Mouse (Mus musculus) liver, embryonic 15.5 days (tissue): ENCODE results near the gene Pbrm1. TPM values are rescaled to one million over a fixed set of nuclear protein-coding genes. Genes with fewer than 3 reads are reported as not detected.

ENCODE experiments used
- ATAC-seq: fragments of 200-750 bp; cut with Nextera tagmentation; 2 replicates; pipeline ENCODE4 v1.8.0; 2017; ENCODE audit warnings: moderate number of reproducible peaks, mild to moderate bottlenecking, moderate library complexity; ENCODE audit not compliant: insufficient read depth
- H3K27ac ChIP-seq: fragments of 300-500 bp; sonication (generic); replicated peaks from 2 replicates; pipeline ENCODE4 v1.5.1; 2015; ENCODE audit warnings: mild to moderate bottlenecking, inconsistent platforms
- H3K27me3 ChIP-seq: fragments of 300-500 bp; sonication (generic); 2 replicates; pipeline ENCODE4 v1.6.1; 2015; ENCODE audit warnings: mild to moderate bottlenecking, inconsistent platforms
- H3K36me3 ChIP-seq: fragments of 300-500 bp; sonication (generic); replicated peaks from 2 replicates; pipeline ENCODE4 v1.6.1; 2015; ENCODE audit warnings: moderate library complexity, mild to moderate bottlenecking, inconsistent platforms
- H3K4me1 ChIP-seq: fragments of 300-500 bp; sonication (generic); replicated peaks from 2 replicates; pipeline ENCODE4 v1.6.1; 2015; ENCODE audit warnings: inconsistent platforms
- H3K4me2 ChIP-seq: fragments of 300-500 bp; sonication (generic); 2 replicates; pipeline ENCODE4 v1.6.1; 2015; ENCODE audit warnings: moderate library complexity, mild to moderate bottlenecking, inconsistent platforms
- H3K4me3 ChIP-seq: fragments of 300-500 bp; sonication (generic); replicated peaks from 2 replicates; pipeline ENCODE4 v1.5.1; 2015; ENCODE audit warnings: mild to moderate bottlenecking, inconsistent platforms
- H3K9ac ChIP-seq: fragments of 300-500 bp; sonication (generic); 2 replicates; pipeline ENCODE4 v1.6.1; 2015; ENCODE audit warnings: moderate library complexity, mild to moderate bottlenecking, inconsistent platforms
- H3K9me3 ChIP-seq: fragments of 300-500 bp; sonication (generic); replicated peaks from 2 replicates; pipeline ENCODE4 v1.6.1; 2016; ENCODE audit warnings: inconsistent platforms
- WGBS: fragments of 180-500 bp; shearing (Covaris S2); methylation state at CpG from one replicate; pipeline ENCODE4 v1.1.7; 2015; ENCODE audit warnings: mixed read lengths; ENCODE audit not compliant: insufficient replicate concordance; 5-methylcytosine and 5-hydroxymethylcytosine counted together
- polyA plus RNA-seq: library from polyadenylated mRNA; unstranded; fragments of >200 nt; fragmentation: Nextera tagmentation; extraction: Ambion mirVana; gene quantifications from 2 replicates; pipeline ENCODE4 v1.2.1, GENCODE M21; 2015

Gene Pbrm1
- polyA plus RNA-seq, 1 experiment from 2014 or later: 53.3 TPM

- Histone ChIP-seq H3K9ac (no peak overlapping the region), H3K4me3 (no peak overlapping the region), H3K27ac (peak overlapping the region; percentile 35; the same call in 1 of the 2 replicates), H3K4me2 (peak overlapping the region; percentile 91; the same call in 1 of the 2 replicates), H3K27me3 (no peaks in the 10 kb centered on the region), H3K4me1 (peaks cover 41% of the 10 kb centered on the region), H3K36me3 (peaks cover 67% of the 10 kb centered on the region), H3K9me3 (no peaks in the 10 kb centered on the region)
- WGBS: 10% methylated on average over 1 of the region's 1 CpGs
- no peak for ATAC-seq
Measured at GRCm38 (mm10) chr14:31016063-31016462, 2.9 kb upstream of the Pbrm1 start.

GRCm38 (mm10) chr14:31017854-31018253 lies 1.1 kb upstream of the Pbrm1 start:
- Histone ChIP-seq H3K9me3 (no peaks in the 10 kb centered on the region), H3K27ac (peak overlapping the region; percentile 98), H3K4me3 (peak overlapping the region; percentile 68), H3K27me3 (no peaks in the 10 kb centered on the region), H3K36me3 (peaks cover 61% of the 10 kb centered on the region), H3K4me2 (peak overlapping the region; percentile 91), H3K4me1 (peaks cover 56% of the 10 kb centered on the region), H3K9ac (peak overlapping the region; percentile 93)
- WGBS: 0% methylated on average over 2 of the region's 2 CpGs
- ATAC-seq: no peak

- H3K4me2 ChIP-seq: peak overlapping the region; percentile 91
- H3K4me3 ChIP-seq: peak overlapping the region; percentile 68
- peaks cover 59% of the 10 kb centered on the region for H3K4me1 ChIP-seq
- H3K27me3 ChIP-seq: no peaks in the 10 kb centered on the region
- H3K9me3 ChIP-seq: no peaks in the 10 kb centered on the region
- peak overlapping the region; percentile 98 for H3K27ac ChIP-seq
- H3K9ac ChIP-seq: peak overlapping the region; percentile 93
- H3K36me3 ChIP-seq: peaks cover 57% of the 10 kb centered on the region
- WGBS: 4% methylated on average over 38 of the region's 56 CpGs
- peak; percentile 94 for ATAC-seq
Measured at GRCm38 (mm10) chr14:31019331-31020205, 630 bp downstream of the Pbrm1 start.

GRCm38 (mm10) chr14:31022579-31022978 lies 3.6 kb downstream of the Pbrm1 start:
- H3K27me3 ChIP-seq: no peaks in the 10 kb centered on the region
- no peak overlapping the region; the same call in 1 of the 2 replicates for H3K27ac ChIP-seq
- H3K4me2 ChIP-seq: no peak overlapping the region
- H3K9ac ChIP-seq: no peak overlapping the region
- no peaks in the 10 kb centered on the region for H3K9me3 ChIP-seq
- no peak for ATAC-seq
- H3K4me1 ChIP-seq: peaks cover 42% of the 10 kb centered on the region
- no peak overlapping the region for H3K4me3 ChIP-seq
- 61% methylated on average over 1 of the region's 1 CpGs for WGBS
- peaks cover 55% of the 10 kb centered on the region for H3K36me3 ChIP-seq

- no peak for ATAC-seq
- peaks cover 78% of the 10 kb centered on the region for H3K36me3 ChIP-seq
Measured at GRCm38 (mm10) chr14:31025785-31026184, 6.8 kb downstream of the Pbrm1 start.

GRCm38 (mm10) chr14:31045296-31045695 lies 26.4 kb downstream of the Pbrm1 start:
- H3K4me3 ChIP-seq: no peak overlapping the region
- H3K4me1 ChIP-seq: peaks cover 24% of the 10 kb centered on the region
- peak; percentile 76 for ATAC-seq
- 50% methylated on average over 5 of the region's 5 CpGs for WGBS
- H3K27me3 ChIP-seq: no peaks in the 10 kb centered on the region
- H3K4me2 ChIP-seq: peak overlapping the region; percentile 47
- peaks cover 65% of the 10 kb centered on the region for H3K36me3 ChIP-seq
- H3K9me3 ChIP-seq: no peaks in the 10 kb centered on the region
- peak overlapping the region; percentile 91 for H3K27ac ChIP-seq
- peak overlapping the region; percentile 3; the same call in 1 of the 2 replicates for H3K9ac ChIP-seq

More at GRCm38 (mm10) chr14:31025785-31026184, 6.8 kb downstream of the Pbrm1 start:
- no peaks in the 10 kb centered on the region for H3K9me3 ChIP-seq
- no peak overlapping the region for H3K27ac ChIP-seq
- H3K27me3 ChIP-seq: no peaks in the 10 kb centered on the region
- H3K4me3 ChIP-seq: no peak overlapping the region
- WGBS: 74% methylated on average over 3 of the region's 3 CpGs
- H3K4me1 ChIP-seq: peaks cover 23% of the 10 kb centered on the region
- H3K9ac ChIP-seq: no peak overlapping the region
- no peak overlapping the region for H3K4me2 ChIP-seq

- Histone ChIP-seq H3K36me3 (peaks cover 67% of the 10 kb centered on the region), H3K9ac (no peak overlapping the region), H3K4me1 (peaks cover 24% of the 10 kb centered on the region), H3K27me3 (no peaks in the 10 kb centered on the region), H3K27ac (peak overlapping the region; percentile 91), H3K9me3 (no peaks in the 10 kb centered on the region), H3K4me2 (peak overlapping the region; percentile 52), H3K4me3 (no peak overlapping the region)
- peak; percentile 100 for ATAC-seq
- WGBS: 26% methylated on average over 1 of the region's 1 CpGs
Measured at GRCm38 (mm10) chr14:31045817-31046216, 26.9 kb downstream of the Pbrm1 start.

- Histone ChIP-seq H3K36me3 (peaks cover 76% of the 10 kb centered on the region), H3K4me1 (no peaks in the 10 kb centered on the region), H3K27me3 (no peaks in the 10 kb centered on the region), H3K4me2 (no peak overlapping the region), H3K4me3 (no peak overlapping the region), H3K9ac (no peak overlapping the region), H3K9me3 (no peaks in the 10 kb centered on the region), H3K27ac (no peak overlapping the region)
- WGBS: 35% methylated on average over 1 of the region's 1 CpGs
- ATAC-seq: no peak
Measured at GRCm38 (mm10) chr14:31062277-31062676, 43.3 kb downstream of the Pbrm1 start.

- no peak overlapping the region for H3K9ac ChIP-seq
- H3K9me3 ChIP-seq: no peaks in the 10 kb centered on the region
- no peaks in the 10 kb centered on the region for H3K27me3 ChIP-seq
- peaks cover 74% of the 10 kb centered on the region for H3K36me3 ChIP-seq
- H3K4me3 ChIP-seq: no peak overlapping the region
- no peak overlapping the region for H3K27ac ChIP-seq
- H3K4me1 ChIP-seq: 0 out of 2 replicates have a peak, but pooled peaks cover 2% of the 10 kb centered on the region
- no peak for ATAC-seq
- H3K4me2 ChIP-seq: no peak overlapping the region
- 85% methylated on average over 4 of the region's 4 CpGs for WGBS
Measured at GRCm38 (mm10) chr14:31069086-31069733, 50.3 kb downstream of the Pbrm1 start.

GRCm38 (mm10) chr14:31078597-31079208 lies 59.8 kb downstream of the Pbrm1 start:
- no peak overlapping the region for H3K9ac ChIP-seq
- peak overlapping the region; percentile 68 for H3K27ac ChIP-seq
- WGBS: 87% methylated on average over 3 of the region's 3 CpGs
- peaks cover 79% of the 10 kb centered on the region for H3K36me3 ChIP-seq
- peak overlapping the region; percentile 45 for H3K4me2 ChIP-seq
- H3K4me1 ChIP-seq: peaks cover 25% of the 10 kb centered on the region
- no peak; the same call in 1 of the 2 replicates for ATAC-seq
- H3K4me3 ChIP-seq: no peak overlapping the region
- H3K9me3 ChIP-seq: no peaks in the 10 kb centered on the region
- no peaks in the 10 kb centered on the region for H3K27me3 ChIP-seq
